Mouse (Mus musculus) stomach, embryonic 14.5 days (tissue): ENCODE data around the gene 2410004B18Rik. TPM values are rescaled to one million over a fixed set of nuclear protein-coding genes. Genes with fewer than 3 reads are reported as not detected.
A peak's percentile ranks its signal among the peaks of the same experiment; 100 is the strongest.

Experiments
- ATAC-seq: fragments of 200-750 bp; cut with Nextera tagmentation; 2 replicates; pipeline ENCODE4 v1.8.0; 2017; ENCODE audit warnings: low read depth, moderate TSS enrichment; ENCODE audit not compliant: insufficient number of reproducible peaks, insufficient read depth, low FRiP score
- H3K27ac ChIP-seq: fragments of 300-500 bp; sonication (generic); 2 replicates; pipeline ENCODE4 v1.5.1; 2014; ENCODE audit warnings: mild to moderate bottlenecking, low read length, moderate library complexity, mixed read lengths
- H3K27me3 ChIP-seq: fragments of 300-500 bp; sonication (generic); 2 replicates; pipeline ENCODE4 v1.6.1; 2014; ENCODE audit warnings: low read length, control low read depth, mixed read lengths; ENCODE audit not compliant: control insufficient read depth, insufficient read depth
- H3K36me3 ChIP-seq: fragments of 300-500 bp; sonication (generic); 2 replicates; pipeline ENCODE4 v1.6.1; 2014; ENCODE audit warnings: mild to moderate bottlenecking, control low read depth, low read length, moderate library complexity, mixed read lengths; ENCODE audit not compliant: control insufficient read depth, insufficient read depth
- H3K4me1 ChIP-seq: fragments of 300-500 bp; sonication (generic); 2 replicates; pipeline ENCODE4 v1.6.1; 2014; ENCODE audit warnings: low read length, control low read depth, mixed read lengths; ENCODE audit not compliant: control insufficient read depth, insufficient read depth
- H3K4me2 ChIP-seq: fragments of 300-500 bp; sonication (generic); replicated peaks from 2 replicates; pipeline ENCODE4 v1.6.1; 2014; ENCODE audit warnings: low read depth, low read length, control low read depth
- H3K4me3 ChIP-seq: fragments of 300-500 bp; sonication (generic); 2 replicates; pipeline ENCODE4 v1.5.1; 2014; ENCODE audit warnings: low read depth, low read length, control low read depth
- H3K9ac ChIP-seq: fragments of 300-500 bp; sonication (generic); replicated peaks from 2 replicates; pipeline ENCODE4 v1.6.1; 2014; ENCODE audit warnings: low read depth, mild to moderate bottlenecking, control low read depth, low read length, moderate library complexity, mixed read lengths
- H3K9me3 ChIP-seq: fragments of 300-500 bp; sonication (generic); 2 replicates; pipeline ENCODE4 v1.6.1; 2016; ENCODE audit warnings: low read depth, low read length, control low read depth; ENCODE audit not compliant: control insufficient read depth
- WGBS: fragments of 180-500 bp; shearing (Covaris S2); extraction: QIAGEN DNeasy Blood & Tissue Kit; methylation state at CpG from one replicate; pipeline ENCODE4 v1.1.7; 2014; 5-methylcytosine and 5-hydroxymethylcytosine counted together
- polyA plus RNA-seq: library from polyadenylated mRNA; unstranded; fragments of >200 nt; fragmentation: Nextera tagmentation; extraction: Ambion mirVana; gene quantifications from 2 replicates; pipeline ENCODE4 v1.2.1, GENCODE M21; 2014

The 2410004B18Rik gene
- polyA plus RNA-seq, 1 experiment from 2014 or later: 45.1 TPM

- no peak overlapping the region for H3K27ac ChIP-seq
- H3K36me3 ChIP-seq: peaks cover 27% of the 10 kb centered on the region
- H3K9ac ChIP-seq: no peak overlapping the region
- H3K4me3 ChIP-seq: no peak overlapping the region
- peaks cover 11% of the 10 kb centered on the region for H3K4me1 ChIP-seq
- ATAC-seq: no peak
- no peak overlapping the region for H3K4me2 ChIP-seq
- no peaks in the 10 kb centered on the region for H3K27me3 ChIP-seq
- 76% methylated on average over 4 of the region's 4 CpGs for WGBS
- no peaks in the 10 kb centered on the region for H3K9me3 ChIP-seq
Observed at GRCm38 (mm10) chr3:145939971-145940370, 2.2 kb downstream of the 2410004B18Rik start.

- Histone ChIP-seq H3K27ac (no peak overlapping the region), H3K4me2 (no peak overlapping the region), H3K36me3 (peaks cover 29% of the 10 kb centered on the region), H3K27me3 (no peaks in the 10 kb centered on the region), H3K4me3 (no peak overlapping the region), H3K9me3 (no peaks in the 10 kb centered on the region), H3K9ac (no peak overlapping the region), H3K4me1 (peaks cover 11% of the 10 kb centered on the region)
- ATAC-seq: no peak
- WGBS: 11% methylated on average over 3 of the region's 3 CpGs
Observed at GRCm38 (mm10) chr3:145941971-145942370, 4.2 kb downstream of the 2410004B18Rik start.

GRCm38 (mm10) chr3:145944348-145944747 lies 6.5 kb downstream of the 2410004B18Rik start:
- Histone ChIP-seq H3K4me2 (no peak overlapping the region), H3K27me3 (no peaks in the 10 kb centered on the region)
- WGBS: 90% methylated on average over 7 of the region's 7 CpGs

GRCm38 (mm10) chr3:145945904-145946303 lies 8.1 kb downstream of the 2410004B18Rik start:
- no peak for ATAC-seq
- Histone ChIP-seq H3K9me3 (no peaks in the 10 kb centered on the region), H3K36me3 (peaks cover 21% of the 10 kb centered on the region), H3K9ac (no peak overlapping the region), H3K27me3 (no peaks in the 10 kb centered on the region), H3K4me2 (no peak overlapping the region), H3K4me3 (no peak overlapping the region), H3K27ac (no peak overlapping the region), H3K4me1 (peaks cover 4% of the 10 kb centered on the region; the same call in 1 of the 2 replicates)
- 87% methylated on average over 3 of the region's 3 CpGs for WGBS

More at GRCm38 (mm10) chr3:145944348-145944747, 6.5 kb downstream of the 2410004B18Rik start:
- H3K9ac ChIP-seq: no peak overlapping the region
- H3K27ac ChIP-seq: no peak overlapping the region
- peaks cover 29% of the 10 kb centered on the region for H3K36me3 ChIP-seq
- ATAC-seq: no peak
- no peak overlapping the region for H3K4me3 ChIP-seq
- H3K9me3 ChIP-seq: no peaks in the 10 kb centered on the region
- H3K4me1 ChIP-seq: peaks cover 5% of the 10 kb centered on the region

- WGBS: 61% methylated on average over 2 of the region's 2 CpGs
- H3K27ac ChIP-seq: no peak overlapping the region
- no peak overlapping the region for H3K4me3 ChIP-seq
- H3K4me2 ChIP-seq: no peak overlapping the region
- no peaks in the 10 kb centered on the region for H3K9me3 ChIP-seq
- H3K27me3 ChIP-seq: no peaks in the 10 kb centered on the region
- peaks cover 4% of the 10 kb centered on the region; the same call in 1 of the 2 replicates for H3K4me1 ChIP-seq
- no peak for ATAC-seq
- no peak overlapping the region for H3K9ac ChIP-seq
- peaks cover 21% of the 10 kb centered on the region for H3K36me3 ChIP-seq
Observed at GRCm38 (mm10) chr3:145946654-145947053, 8.8 kb downstream of the 2410004B18Rik start.

- H3K4me1 ChIP-seq: peaks cover 4% of the 10 kb centered on the region; the same call in 1 of the 2 replicates
- no peak overlapping the region for H3K4me2 ChIP-seq
- no peaks in the 10 kb centered on the region for H3K9me3 ChIP-seq
- no peak overlapping the region for H3K4me3 ChIP-seq
- H3K9ac ChIP-seq: no peak overlapping the region
- peaks cover 21% of the 10 kb centered on the region for H3K36me3 ChIP-seq
- no peak for ATAC-seq
- WGBS: 29% methylated on average over 6 of the region's 6 CpGs
- H3K27me3 ChIP-seq: no peaks in the 10 kb centered on the region
- H3K27ac ChIP-seq: no peak overlapping the region
Observed at GRCm38 (mm10) chr3:145947539-145948204, 9.9 kb downstream of the 2410004B18Rik start.

- H3K4me2 ChIP-seq: peak overlapping the region; percentile 39
Observed at GRCm38 (mm10) chr3:145950034-145950814, 12.4 kb downstream of the 2410004B18Rik start.

GRCm38 (mm10) chr3:145950815-145951130 lies 13.0 kb downstream of the 2410004B18Rik start:
- no peaks in the 10 kb centered on the region for H3K9me3 ChIP-seq
- no peak for ATAC-seq
- H3K9ac ChIP-seq: no peak overlapping the region
- H3K4me1 ChIP-seq: peaks cover 4% of the 10 kb centered on the region; the same call in 1 of the 2 replicates
- 42% methylated on average over 5 of the region's 5 CpGs for WGBS
- no peaks in the 10 kb centered on the region for H3K27me3 ChIP-seq
- no peak overlapping the region for H3K4me3 ChIP-seq
- no peaks in the 10 kb centered on the region for H3K36me3 ChIP-seq
- peak overlapping the region; percentile 39; the same call in 1 of the 2 replicates for H3K4me2 ChIP-seq
- no peak overlapping the region for H3K27ac ChIP-seq

More at GRCm38 (mm10) chr3:145950034-145950814, 12.4 kb downstream of the 2410004B18Rik start:
- Histone ChIP-seq H3K4me3 (no peak overlapping the region), H3K27ac (no peak overlapping the region), H3K27me3 (no peaks in the 10 kb centered on the region), H3K4me1 (peaks cover 4% of the 10 kb centered on the region; the same call in 1 of the 2 replicates), H3K36me3 (no peaks in the 10 kb centered on the region), H3K9ac (no peak overlapping the region), H3K9me3 (no peaks in the 10 kb centered on the region)
- peak; percentile 82 for ATAC-seq
- 7% methylated on average over 15 of the region's 15 CpGs for WGBS
